Mouse (Mus musculus) layer of hippocampus, adult 9-10 months (tissue): ENCODE data around the gene Mrps6.
"Not testable (repeated sequence)": the region's sequence is repeated elsewhere in the genome, so short reads cannot be mapped to it uniquely, and the experiment has no call there.

Experiments used
- DNase-seq: peaks from one replicate; pipeline ENCODE4 v3.0.0; 2022; ENCODE audit warnings: low spot score

The Mrps6 gene

GRCm38 (mm10) chr16:92062832-92063231 lies 4.8 kb downstream of the Mrps6 start:
- DNase-seq: no peak

DNA sequence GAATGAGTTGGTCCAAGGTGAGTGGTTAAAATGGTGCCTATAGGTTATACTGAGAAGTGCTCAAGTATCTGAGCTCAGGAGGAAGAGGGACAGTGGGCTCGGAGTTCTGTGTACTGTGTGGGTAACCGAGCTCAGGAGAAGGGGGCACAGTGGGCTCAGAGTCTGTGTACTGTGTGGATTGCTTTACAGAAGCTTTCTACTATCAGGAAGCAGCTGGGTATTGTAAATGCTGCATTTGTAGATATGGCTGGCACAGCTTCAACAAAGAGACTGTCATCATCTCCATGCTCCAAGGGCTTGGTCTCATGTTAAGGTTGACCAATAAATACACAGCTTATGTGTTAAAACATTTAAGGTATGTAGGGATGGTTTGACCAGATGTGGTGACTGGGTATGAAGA lies 6.7 kb downstream of the Mrps6 start:
- no peak for DNase-seq

GRCm38 (mm10) chr16:92070338-92070737 lies 12.3 kb downstream of the Mrps6 start:
- no peak for DNase-seq

DNA sequence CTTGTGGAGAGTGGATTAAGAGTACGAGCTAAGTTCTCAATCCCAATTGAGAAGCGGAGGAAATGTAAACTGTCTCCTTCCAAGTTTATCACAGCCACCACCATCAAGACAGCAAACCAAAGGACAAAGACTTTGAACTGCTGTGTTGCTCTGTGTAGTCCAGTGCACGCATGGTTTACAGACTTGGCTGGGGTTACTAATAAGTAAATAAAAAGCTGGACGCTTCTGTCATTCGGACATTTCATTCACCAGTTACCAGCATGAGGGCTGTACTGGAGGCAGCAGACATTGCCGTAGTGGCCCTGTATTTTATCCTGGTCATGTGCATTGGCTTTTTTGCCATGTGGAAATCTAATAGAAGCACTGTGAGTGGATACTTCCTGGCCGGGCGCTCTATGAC lies 18.7 kb downstream of the Mrps6 start:
- DNase-seq: no peak

DNA sequence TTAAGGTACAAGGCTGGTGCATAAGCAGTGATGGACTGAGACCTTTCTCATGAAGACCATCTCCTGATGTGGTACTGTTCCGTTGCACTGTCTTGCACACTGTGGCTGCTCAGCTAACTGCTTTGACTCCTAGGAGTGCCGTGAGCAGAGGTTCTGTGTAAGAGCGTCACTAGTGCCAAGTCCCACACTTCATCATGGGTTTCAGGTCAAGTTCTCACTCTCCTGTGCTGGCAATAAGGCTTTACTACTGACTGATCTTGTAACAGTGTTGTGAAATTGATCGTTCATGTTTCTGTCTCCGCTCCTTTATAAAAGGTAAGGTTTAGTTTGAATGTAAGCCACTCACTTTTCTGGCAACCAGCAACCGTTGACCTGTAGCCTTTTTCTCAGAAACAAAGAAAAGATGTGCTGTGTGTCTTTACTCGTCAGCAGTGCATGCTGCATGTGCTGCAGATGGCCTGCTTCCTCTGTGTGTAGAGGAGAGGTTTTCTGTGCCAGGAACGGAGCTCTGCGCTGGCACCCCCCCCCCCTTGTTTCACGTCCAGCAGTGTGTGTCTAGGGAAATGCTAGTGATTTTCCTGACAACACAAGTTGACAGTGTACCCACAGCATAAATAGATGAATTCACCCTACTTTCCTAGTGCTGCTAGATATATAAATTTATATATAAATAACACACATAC lies 25.8 kb downstream of the Mrps6 start:
- no peak for DNase-seq

- no peak for DNase-seq
Observed at GRCm38 (mm10) chr16:92089225-92089624, 31.2 kb downstream of the Mrps6 start.

DNA sequence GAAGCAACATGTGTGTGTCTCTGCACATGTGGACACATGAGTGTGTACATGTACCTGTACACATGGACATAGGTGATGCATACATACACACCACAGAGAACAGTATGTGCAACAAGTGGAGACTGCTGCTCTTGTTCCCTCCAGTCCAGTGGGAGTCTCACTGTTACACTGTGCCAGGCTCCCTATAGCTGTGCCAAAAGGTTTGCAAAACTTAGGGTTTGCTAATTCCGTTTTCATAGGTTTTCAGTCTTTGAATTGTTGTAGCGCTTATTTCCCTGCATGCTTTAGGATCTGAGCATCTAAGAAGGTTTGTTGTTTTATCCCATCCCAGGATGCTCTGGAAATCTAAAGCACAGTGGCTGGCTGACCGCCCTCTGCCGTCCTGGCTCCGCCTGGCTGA lies 33.8 kb downstream of the Mrps6 start:
- DNase-seq: no peak

DNA sequence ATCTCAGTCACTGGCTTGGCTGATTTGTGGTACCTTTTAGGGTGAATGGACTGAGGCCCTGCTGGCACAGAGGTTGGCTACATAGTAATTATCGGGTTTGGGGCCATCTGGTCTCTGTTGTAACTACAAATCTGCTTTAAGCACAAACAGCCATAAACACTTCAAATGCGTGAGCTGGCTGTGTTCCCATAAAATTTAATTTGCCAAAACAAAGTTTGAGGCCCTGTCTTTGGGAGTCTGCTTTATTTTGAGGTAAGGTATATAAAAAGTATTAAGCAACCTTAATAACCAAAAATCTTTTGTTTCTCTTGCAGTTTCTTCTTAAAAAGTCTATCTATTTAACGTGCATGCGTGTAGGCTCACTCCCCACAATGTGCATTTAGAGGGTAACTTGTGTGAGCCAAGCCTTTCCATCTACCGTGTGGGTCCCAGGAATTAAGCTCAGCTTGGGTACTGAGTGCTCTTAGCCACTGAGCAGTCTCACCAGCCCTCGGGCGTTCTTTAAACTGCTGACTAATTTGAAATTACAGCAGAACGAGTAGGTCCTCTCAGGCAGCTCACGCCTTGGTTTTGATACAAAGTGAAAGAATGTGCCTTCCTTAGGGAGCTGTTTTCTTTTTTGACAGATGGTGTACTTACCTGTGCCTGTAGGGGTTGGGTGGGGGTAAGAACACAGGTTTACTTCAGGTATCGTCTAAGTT lies 40.4 kb downstream of the Mrps6 start:
- DNase-seq: no peak

DNA sequence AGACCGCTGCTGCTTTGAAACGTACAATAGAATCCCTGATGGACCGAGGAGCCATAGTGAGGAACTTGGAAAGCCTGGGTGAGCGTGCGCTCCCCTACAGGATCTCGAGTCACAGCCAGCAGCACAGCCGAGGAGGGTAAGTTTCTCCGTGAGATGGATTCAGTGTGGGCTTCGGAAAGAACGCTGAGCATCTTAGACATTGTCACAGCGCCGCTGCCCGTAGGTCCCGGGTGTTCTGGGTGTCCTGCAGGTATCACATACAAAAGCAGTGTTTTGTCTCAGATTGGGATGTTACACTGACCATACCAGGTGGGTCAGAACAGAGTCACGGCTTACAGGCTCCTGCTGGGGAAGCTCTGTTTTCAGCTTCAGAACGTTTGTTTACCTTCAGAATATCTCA lies 41.5 kb downstream of the Mrps6 start:
- no peak for DNase-seq

- DNase-seq: no peak
Observed at GRCm38 (mm10) chr16:92100111-92100510, 42.0 kb downstream of the Mrps6 start.

DNA sequence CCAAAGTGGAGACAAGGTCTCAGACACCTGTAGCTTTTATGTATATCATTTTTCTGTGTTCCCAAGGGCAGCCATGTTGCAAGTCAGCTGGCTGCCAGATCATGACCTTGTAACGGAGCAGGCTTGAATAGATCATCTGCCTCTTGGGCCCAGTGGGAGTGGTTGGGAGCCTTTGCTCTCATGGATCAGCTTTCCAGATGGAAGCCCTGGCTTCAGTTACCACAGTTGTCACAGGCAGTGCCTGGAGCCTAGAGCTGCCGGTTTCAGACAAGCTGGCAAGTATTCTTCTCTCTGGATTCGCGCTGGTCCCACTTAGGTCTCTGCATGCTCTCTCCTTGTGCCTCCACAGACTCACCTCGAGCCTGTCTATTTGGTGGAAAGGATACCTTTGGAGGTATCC lies 44.0 kb downstream of the Mrps6 start:
- DNase-seq: no peak

DNA sequence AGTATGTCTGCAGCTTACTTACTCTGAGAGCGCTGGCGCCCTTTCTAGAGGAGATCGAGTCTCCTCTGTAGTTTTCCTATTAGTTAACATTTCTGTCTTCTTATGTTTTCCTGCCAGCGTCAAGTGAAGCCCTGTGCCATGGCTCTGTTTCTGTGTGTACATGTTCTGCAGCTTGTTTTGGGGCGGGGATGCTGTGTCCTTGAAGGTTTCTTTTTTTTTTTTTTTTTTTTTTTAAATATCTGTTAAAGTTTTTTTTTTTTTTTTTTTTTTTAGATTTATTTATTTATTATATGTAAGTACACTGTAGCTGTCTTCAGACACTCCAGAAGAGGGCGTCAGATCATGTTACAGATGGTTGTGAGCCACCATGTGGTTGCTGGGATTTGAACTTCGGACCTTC lies 44.9 kb downstream of the Mrps6 start:
- DNase-seq: not testable (repeated sequence)

- DNase-seq: no peak
Observed at GRCm38 (mm10) chr16:92103572-92104331, 45.7 kb downstream of the Mrps6 start.

- DNase-seq: no peak
Observed at GRCm38 (mm10) chr16:92104332-92104590, 46.2 kb downstream of the Mrps6 start.

- DNase-seq: no peak
Observed at GRCm38 (mm10) chr16:92104951-92105350, 46.9 kb downstream of the Mrps6 start.

DNA sequence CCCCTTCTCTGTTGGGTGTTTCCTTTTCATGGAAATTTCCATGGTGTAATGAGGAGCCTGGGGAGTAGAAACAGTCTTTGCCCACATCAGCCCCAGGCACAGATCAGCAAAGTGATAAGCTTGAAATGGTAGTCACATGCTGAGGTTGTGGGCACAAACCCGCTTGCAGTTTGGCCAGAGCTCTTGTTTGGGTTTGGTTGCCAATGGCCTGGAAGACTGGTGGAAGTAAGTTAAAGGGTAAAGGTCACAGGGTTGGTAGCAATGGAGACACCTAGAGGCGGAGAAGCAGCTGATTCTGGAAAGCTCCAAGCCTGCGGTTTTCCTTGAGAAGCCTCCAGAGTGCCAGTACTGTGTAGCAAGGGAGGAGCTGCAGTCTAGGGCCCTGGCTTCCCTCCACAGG lies 47.6 kb downstream of the Mrps6 start:
- DNase-seq: no peak

GRCm38 (mm10) chr16:92107346-92107745 lies 49.3 kb downstream of the Mrps6 start:
- DNase-seq: no peak

DNA sequence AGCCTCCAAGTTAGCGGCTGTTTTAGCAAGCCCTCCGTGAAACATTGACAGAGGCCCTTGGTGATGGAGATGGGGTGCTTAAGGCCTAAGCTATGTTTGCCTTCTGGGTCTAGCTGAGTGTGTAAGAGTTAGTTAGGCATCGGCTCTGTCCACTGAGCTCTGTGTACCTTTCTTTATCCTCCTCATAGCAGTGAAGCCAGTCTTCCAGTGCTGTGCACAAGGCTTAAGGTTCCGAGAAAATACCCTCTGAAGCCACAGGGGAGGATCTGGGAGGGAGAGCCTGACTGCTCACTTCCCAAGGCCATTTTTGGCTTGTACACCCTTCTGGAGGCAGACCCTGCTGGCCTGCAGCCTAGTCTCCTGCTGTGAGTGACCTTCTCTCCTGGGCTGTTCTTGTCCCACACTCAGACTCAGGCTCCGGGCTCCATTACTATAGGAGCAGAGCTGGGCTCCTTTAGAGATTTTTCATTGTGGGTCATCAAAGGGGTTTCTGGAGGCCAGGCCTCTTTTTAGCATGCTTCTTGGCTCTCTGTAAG lies 56.7 kb downstream of the Mrps6 start:
- DNase-seq: no peak

GRCm38 (mm10) chr16:92115611-92116421 lies 57.7 kb downstream of the Mrps6 start:
- DNase-seq: no peak

GRCm38 (mm10) chr16:92117337-92118209 lies 59.5 kb downstream of the Mrps6 start:
- DNase-seq: no peak

- DNase-seq: no peak
Observed at GRCm38 (mm10) chr16:92119013-92119515, 61.0 kb downstream of the Mrps6 start.
